Mouse (Mus musculus) stomach, embryonic 15.5 days (tissue): ENCODE data around the gene Ctsa. TPM values are rescaled to one million over a fixed set of nuclear protein-coding genes. Genes with fewer than 3 reads are reported as not detected.
"Not testable (repeated sequence)": the region's sequence is repeated elsewhere in the genome, so short reads cannot be mapped to it uniquely, and the experiment has no call there.

Experiments
- ATAC-seq: fragments of 200-750 bp; cut with Nextera tagmentation; 2 replicates; pipeline ENCODE4 v1.8.0; 2017; ENCODE audit warnings: low read depth, moderate number of reproducible peaks, moderate TSS enrichment; ENCODE audit not compliant: insufficient read depth, low FRiP score
- H3K27ac ChIP-seq: fragments of 300-500 bp; sonication (generic); 2 replicates; pipeline ENCODE4 v1.5.1; 2015; ENCODE audit warnings: mild to moderate bottlenecking, inconsistent platforms
- H3K27me3 ChIP-seq: fragments of 300-500 bp; sonication (generic); replicated peaks from 2 replicates; pipeline ENCODE4 v1.6.1; 2015; ENCODE audit warnings: inconsistent platforms
- H3K36me3 ChIP-seq: fragments of 300-500 bp; sonication (generic); 2 replicates; pipeline ENCODE4 v1.6.1; 2015; ENCODE audit warnings: inconsistent platforms
- H3K4me1 ChIP-seq: fragments of 300-500 bp; sonication (generic); 2 replicates; pipeline ENCODE4 v1.6.1; 2015; ENCODE audit warnings: inconsistent platforms
- H3K4me2 ChIP-seq: fragments of 300-500 bp; sonication (generic); 2 replicates; pipeline ENCODE4 v1.6.1; 2015; ENCODE audit warnings: mild to moderate bottlenecking, inconsistent platforms
- H3K4me3 ChIP-seq: fragments of 300-500 bp; sonication (generic); replicated peaks from 2 replicates; pipeline ENCODE4 v1.5.1; 2015; ENCODE audit warnings: inconsistent platforms
- H3K9ac ChIP-seq: fragments of 300-500 bp; sonication (generic); 2 replicates; pipeline ENCODE4 v1.6.1; 2015; ENCODE audit warnings: inconsistent platforms
- H3K9me3 ChIP-seq: fragments of 300-500 bp; sonication (generic); 2 replicates; pipeline ENCODE4 v1.6.1; 2016; ENCODE audit warnings: inconsistent platforms
- WGBS: fragments of 180-500 bp; shearing (Covaris S2); methylation state at CpG from one replicate; pipeline ENCODE4 v1.1.7; 2015; 5-methylcytosine and 5-hydroxymethylcytosine counted together
- polyA plus RNA-seq: library from polyadenylated mRNA; unstranded; fragments of >200 nt; fragmentation: Nextera tagmentation; extraction: Ambion mirVana; gene quantifications from 2 replicates; pipeline ENCODE4 v1.2.1, GENCODE M21; 2015

Gene Ctsa
- polyA plus RNA-seq, 1 experiment from 2014 or later = 132 TPM

DNA sequence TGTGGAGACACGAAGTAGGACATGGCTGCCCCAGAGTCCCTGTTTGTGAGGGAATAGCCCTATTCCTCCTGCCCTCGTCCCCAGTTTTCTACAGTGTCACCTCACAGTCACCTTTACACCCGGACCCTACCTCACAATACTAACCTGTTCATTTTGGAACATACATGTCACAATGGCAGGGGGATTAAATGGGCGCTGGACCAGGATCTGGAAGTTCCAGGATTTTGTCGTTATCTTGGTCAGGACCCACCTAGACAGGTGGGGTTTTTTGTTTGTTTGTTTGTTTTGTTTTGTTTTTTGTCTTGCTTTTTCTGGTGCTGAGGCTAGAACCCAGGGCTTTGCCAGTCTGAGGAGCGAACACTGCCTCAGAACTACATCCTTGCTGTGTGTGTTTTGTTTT, 4.2 kb upstream of the Ctsa start, which contains the start of gene Spata25:
Spata25 (minus strand) TSS at position 101 of the 400 bp plus-strand sequence.
- H3K4me2 ChIP-seq = no peak within 1 kb of the TSS
- no peaks in the 10 kb centered on the region for H3K27me3 ChIP-seq
- H3K9ac ChIP-seq = no peak within 1 kb of the TSS
- no peak for ATAC-seq
- no peaks in the 10 kb centered on the region for H3K9me3 ChIP-seq
- H3K4me3 ChIP-seq = no peak within 1 kb of the TSS
- no peak within 1 kb of the TSS for H3K27ac ChIP-seq
- peaks cover 16% of the 10 kb centered on the region for H3K36me3 ChIP-seq
- 78% methylated on average over 6 of the region's 6 CpGs for WGBS
- H3K4me1 ChIP-seq = peaks cover 7% of the 10 kb centered on the region

- H3K9me3 ChIP-seq = no peaks in the 10 kb centered on the region
- H3K4me3 ChIP-seq = no peak overlapping the region
- no peak overlapping the region for H3K4me2 ChIP-seq
- peaks cover 16% of the 10 kb centered on the region for H3K36me3 ChIP-seq
- no peak overlapping the region for H3K27ac ChIP-seq
- WGBS = 100% methylated on average over 1 of the region's 1 CpGs
- no peak overlapping the region for H3K9ac ChIP-seq
- peaks cover 6% of the 10 kb centered on the region for H3K4me1 ChIP-seq
- no peak for ATAC-seq
- H3K27me3 ChIP-seq = no peaks in the 10 kb centered on the region
These were observed 3.6 kb upstream of the Ctsa start for GRCm38 (mm10) chr2:164829090-164829489.

DNA sequence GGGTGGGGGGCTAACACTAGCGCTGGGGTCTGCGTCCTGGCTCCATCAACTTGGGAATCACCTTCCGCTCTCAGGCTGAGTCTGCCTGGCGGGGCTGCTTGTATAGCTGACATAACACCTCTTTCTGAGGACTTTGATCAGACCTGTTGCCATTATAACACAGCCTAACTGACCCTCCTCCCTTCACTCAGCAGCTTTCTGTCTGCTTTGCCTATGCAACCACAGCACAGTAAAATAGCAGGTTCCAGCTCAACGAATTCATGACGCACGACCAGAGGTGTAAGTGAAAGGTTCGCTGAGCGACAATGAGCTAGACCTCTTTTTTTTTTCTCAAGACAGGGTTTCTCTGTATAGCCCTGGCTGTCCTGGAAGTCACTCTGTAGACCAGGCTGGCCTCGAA, 1.6 kb upstream of the Ctsa start:
- H3K4me2 ChIP-seq = no peak overlapping the region
- H3K4me1 ChIP-seq = peaks cover 17% of the 10 kb centered on the region
- H3K27me3 ChIP-seq = no peaks in the 10 kb centered on the region
- no peak overlapping the region for H3K4me3 ChIP-seq
- H3K9ac ChIP-seq = no peak overlapping the region
- H3K9me3 ChIP-seq = no peaks in the 10 kb centered on the region
- H3K27ac ChIP-seq = no peak overlapping the region
- 87% methylated on average over 10 of the region's 10 CpGs for WGBS
- no peak for ATAC-seq
- H3K36me3 ChIP-seq = peaks cover 5% of the 10 kb centered on the region

DNA sequence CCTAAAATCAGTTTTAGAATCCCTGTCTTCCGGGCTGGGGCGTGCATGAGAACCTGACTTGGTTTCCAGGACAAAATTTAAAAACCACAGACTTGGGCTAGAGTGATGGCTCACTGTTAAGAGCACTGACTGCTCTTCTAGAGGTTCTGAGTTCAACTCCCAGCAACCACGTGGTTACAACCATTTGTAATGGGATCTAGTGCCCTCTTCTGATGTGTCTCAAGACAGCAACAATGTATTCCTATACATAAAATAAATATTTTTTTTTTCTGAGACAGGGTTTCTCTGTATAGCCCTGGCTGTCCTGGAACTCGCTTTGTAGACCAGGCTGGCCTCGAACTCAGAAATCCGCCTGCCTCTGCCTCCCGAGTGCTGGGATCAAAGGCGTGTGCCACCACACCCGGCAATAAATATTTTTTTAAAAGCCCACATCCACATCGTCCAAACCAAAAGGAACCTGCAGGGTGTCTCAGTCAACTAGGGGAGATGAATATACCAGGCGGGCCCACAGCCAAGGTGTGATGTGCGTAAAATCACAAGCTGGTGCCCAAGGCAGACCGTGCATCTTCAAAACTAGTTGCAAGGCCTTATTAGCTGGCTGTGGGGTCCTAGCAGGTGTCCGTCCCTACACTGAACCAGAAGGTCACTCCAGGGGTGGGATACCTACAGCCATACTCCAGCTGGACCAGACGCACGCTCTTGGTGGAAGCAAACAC, 483 bp upstream of the Ctsa start:
- Histone ChIP-seq H3K9me3 (no peaks in the 10 kb centered on the region), H3K9ac (no peak overlapping the region), H3K4me2 (peak overlapping the region; percentile 98), H3K4me1 (peaks cover 17% of the 10 kb centered on the region), H3K27ac (peak overlapping the region; percentile 87; the same call in 1 of the 2 replicates), H3K36me3 (peaks cover 6% of the 10 kb centered on the region; the same call in 1 of the 2 replicates), H3K27me3 (no peaks in the 10 kb centered on the region), H3K4me3 (peak overlapping the region; percentile 63)
- no peak for ATAC-seq
- WGBS = 56% methylated on average over 16 of the region's 16 CpGs

DNA sequence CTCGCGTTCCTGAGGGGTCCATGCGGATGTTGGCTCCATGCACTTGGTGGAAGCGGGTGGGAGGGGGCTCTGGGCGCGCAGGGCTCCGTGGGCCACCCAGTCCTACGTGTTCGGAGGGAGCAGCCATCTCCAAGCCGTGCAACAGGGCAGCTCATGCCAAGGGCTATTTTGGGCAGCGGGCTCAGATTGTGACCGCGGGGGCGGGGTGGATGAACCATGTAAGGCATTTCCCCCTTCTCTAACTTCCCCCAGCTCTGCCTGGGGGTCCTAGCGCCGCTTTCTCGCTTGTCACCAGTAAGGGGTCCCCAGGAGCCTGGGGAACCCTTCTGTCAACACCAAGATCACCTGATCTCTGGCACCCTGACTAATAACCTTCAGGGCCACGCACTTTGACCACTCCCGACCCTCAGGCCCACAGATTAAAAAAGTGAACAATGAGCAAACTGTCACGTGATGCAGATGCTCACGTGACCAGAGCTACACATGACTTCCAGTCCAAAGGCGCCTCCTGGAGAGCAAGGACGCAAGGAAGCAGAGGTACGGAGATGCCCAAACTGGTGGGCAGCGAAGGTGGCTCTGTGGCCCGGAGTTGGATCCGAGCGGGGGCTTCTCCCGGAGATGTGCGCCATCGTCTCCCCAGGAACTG, 764 bp downstream of the Ctsa start, which contains the start of gene Neurl2:
Neurl2 (minus strand) TSS at position 143 of the 646 bp plus-strand sequence.
- under 1% methylated on average over 31 of the region's 31 CpGs for WGBS
- peak; percentile 63 for ATAC-seq

DNA sequence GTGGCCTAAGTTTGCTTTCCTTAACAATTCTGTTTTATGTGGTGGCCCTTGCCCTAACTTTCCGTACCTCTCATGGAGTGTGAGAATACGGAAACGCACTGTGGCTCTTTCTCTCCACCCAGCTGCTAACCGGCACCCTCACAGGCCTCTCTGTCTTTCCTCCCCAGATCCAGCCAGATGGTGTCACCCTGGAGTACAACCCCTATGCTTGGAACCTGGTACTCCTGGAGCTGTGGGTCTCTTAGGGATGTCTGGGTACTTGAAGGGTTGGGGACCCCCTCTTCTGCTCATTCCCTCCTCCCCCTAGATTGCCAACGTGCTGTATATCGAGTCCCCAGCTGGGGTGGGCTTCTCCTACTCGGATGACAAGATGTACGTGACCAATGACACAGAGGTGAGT, 1.9 kb downstream of the Ctsa start:
- no peak overlapping the region for H3K27ac ChIP-seq
- 35% methylated on average over 8 of the region's 8 CpGs for WGBS

More for the DNA sequence above, 764 bp downstream of the Ctsa start, which contains the start of gene Neurl2:
- Histone ChIP-seq H3K9me3 (no peaks in the 10 kb centered on the region), H3K4me1 (peaks cover 17% of the 10 kb centered on the region), H3K27me3 (no peaks in the 10 kb centered on the region), H3K4me3 (peak within 1 kb of the TSS; percentile 63), H3K4me2 (peak within 1 kb of the TSS; percentile 98), H3K9ac (peak within 1 kb of the TSS; percentile 81), H3K36me3 (0 out of 2 replicates have a peak, but pooled peaks cover 3% of the 10 kb centered on the region), H3K27ac (peak within 1 kb of the TSS; percentile 87)

DNA sequence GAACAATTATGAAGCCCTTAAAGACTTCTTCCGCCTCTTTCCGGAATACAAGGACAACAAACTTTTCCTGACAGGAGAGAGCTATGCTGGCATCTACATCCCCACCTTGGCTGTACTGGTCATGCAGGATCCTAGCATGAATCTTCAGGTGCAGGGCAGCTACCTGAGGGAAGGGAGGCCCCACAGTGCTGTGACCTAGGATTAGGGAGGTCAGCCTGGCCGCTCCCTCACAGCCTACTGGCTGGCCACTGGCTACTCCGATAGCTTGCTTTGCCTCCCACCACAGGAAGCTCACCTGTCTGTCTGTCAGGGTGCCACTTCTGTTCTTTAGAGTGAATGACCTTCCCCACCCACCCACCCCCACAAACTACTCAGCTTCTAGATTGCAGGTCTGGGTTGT, 2.5 kb downstream of the Ctsa start:
- Histone ChIP-seq H3K9ac (no peak overlapping the region), H3K4me2 (no peak overlapping the region), H3K27me3 (no peaks in the 10 kb centered on the region), H3K4me3 (peak overlapping the region; percentile 63; the same call in 1 of the 2 replicates), H3K9me3 (no peaks in the 10 kb centered on the region), H3K27ac (no peak overlapping the region), H3K36me3 (peaks cover 19% of the 10 kb centered on the region; the same call in 1 of the 2 replicates), H3K4me1 (peaks cover 17% of the 10 kb centered on the region)
- 87% methylated on average over 4 of the region's 4 CpGs for WGBS
- no peak for ATAC-seq

More for the DNA sequence above, 1.9 kb downstream of the Ctsa start:
- Histone ChIP-seq H3K36me3 (peaks cover 13% of the 10 kb centered on the region; the same call in 1 of the 2 replicates), H3K4me2 (peak overlapping the region; percentile 98), H3K9ac (peak overlapping the region; percentile 81; the same call in 1 of the 2 replicates), H3K9me3 (no peaks in the 10 kb centered on the region), H3K4me3 (peak overlapping the region; percentile 63), H3K27me3 (no peaks in the 10 kb centered on the region), H3K4me1 (peaks cover 17% of the 10 kb centered on the region)
- no peak for ATAC-seq

- ATAC-seq = no peak
- H3K9me3 ChIP-seq = no peaks in the 10 kb centered on the region
- H3K4me3 ChIP-seq = no peak overlapping the region
- 50% methylated on average over 3 of the region's 3 CpGs for WGBS
- H3K9ac ChIP-seq = no peak overlapping the region
- H3K4me1 ChIP-seq = no peaks in the 10 kb centered on the region
- no peaks in the 10 kb centered on the region for H3K27me3 ChIP-seq
- H3K4me2 ChIP-seq = no peak overlapping the region
- no peaks in the 10 kb centered on the region for H3K36me3 ChIP-seq
- H3K27ac ChIP-seq = no peak overlapping the region
These were observed 13.1 kb downstream of the Ctsa start for GRCm38 (mm10) chr2:164845782-164846181.

- H3K9me3 ChIP-seq = no peaks in the 10 kb centered on the region
- 75% methylated on average over 8 of the region's 8 CpGs for WGBS
- no peak overlapping the region for H3K9ac ChIP-seq
These were observed 17.4 kb downstream of the Ctsa start for GRCm38 (mm10) chr2:164850061-164850460.

DNA sequence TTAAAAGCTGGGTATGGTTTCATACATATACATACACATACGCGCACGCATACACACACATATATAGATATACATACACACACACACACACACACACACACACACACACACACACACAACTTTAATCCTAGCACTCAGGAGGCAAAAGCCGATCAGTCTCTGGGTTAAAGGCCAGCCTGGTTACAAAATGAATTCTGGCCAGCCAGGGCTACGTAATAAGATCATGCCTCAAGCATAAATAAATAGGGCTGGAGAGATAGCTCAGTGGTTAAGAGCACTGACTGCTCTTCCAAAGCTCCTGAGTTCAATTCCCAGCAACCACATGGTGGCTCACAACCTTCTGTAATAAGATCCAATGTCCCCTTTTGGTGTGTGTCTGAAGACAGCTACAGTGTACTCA, 22.9 kb downstream of the Ctsa start:
- H3K4me2 ChIP-seq, H3K9me3 ChIP-seq, ATAC-seq, H3K27ac ChIP-seq, H3K36me3 ChIP-seq, H3K9ac ChIP-seq, H3K4me3 ChIP-seq: not testable (repeated sequence)
- H3K27me3 ChIP-seq = peaks cover 12% of the 10 kb centered on the region
- peaks cover 30% of the 10 kb centered on the region for H3K4me1 ChIP-seq
- WGBS = 79% methylated on average over 5 of the region's 5 CpGs

More at GRCm38 (mm10) chr2:164850061-164850460, 17.4 kb downstream of the Ctsa start:
- Histone ChIP-seq H3K27me3 (no peaks in the 10 kb centered on the region), H3K36me3 (no peaks in the 10 kb centered on the region), H3K27ac (no peak overlapping the region), H3K4me1 (no peaks in the 10 kb centered on the region), H3K4me3 (no peak overlapping the region), H3K4me2 (no peak overlapping the region)
- no peak for ATAC-seq

- whole genome bisulfite sequencing = 2% methylated on average over 42 of the region's 42 CpGs
- H3K4me1 ChIP-seq = peaks cover 36% of the 10 kb centered on the region
- H3K36me3 ChIP-seq = no peaks in the 10 kb centered on the region
- no peak overlapping the region for H3K27ac ChIP-seq
- ATAC-seq = no peak
- peak overlapping the region; percentile 40; the same call in 1 of the 2 replicates for H3K9ac ChIP-seq
- H3K27me3 ChIP-seq = peaks cover 12% of the 10 kb centered on the region
- H3K4me3 ChIP-seq = peak overlapping the region; percentile 51
- H3K4me2 ChIP-seq = peak overlapping the region; percentile 94
- H3K9me3 ChIP-seq = no peaks in the 10 kb centered on the region
These were observed 23.8 kb downstream of the Ctsa start for GRCm38 (mm10) chr2:164856309-164857100.
